Mouse (Mus musculus): ENCODE data around the gene C1qtnf1.

DNA sequence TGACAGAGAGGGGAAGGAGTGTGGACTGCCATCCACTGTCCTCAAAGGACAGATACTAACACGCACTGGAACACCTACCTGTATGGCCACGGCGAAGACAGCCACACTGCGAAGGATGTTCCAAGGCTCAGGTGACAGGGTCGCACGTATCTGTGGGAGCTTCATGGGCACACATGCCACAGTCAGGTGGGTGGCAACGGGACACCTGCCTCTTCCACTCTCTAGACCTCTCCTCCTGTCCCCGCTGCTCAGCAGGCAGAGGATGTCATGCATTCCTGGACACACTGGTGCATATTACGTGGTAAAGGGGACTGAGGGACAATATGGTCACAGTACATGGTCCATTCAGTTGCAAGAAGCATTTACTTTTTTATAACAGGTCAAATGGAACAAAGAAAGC lies 10.5 kb upstream of the C1qtnf1 start:
- TF ChIP-seq CTCF (IDR thresholded peaks at IDR 0.05; ENCODE audit: control insufficient read depth, insufficient read depth, low read length) (no peak), POLR2A (IDR thresholded peaks at IDR 0.05; ENCODE audit: borderline replicate concordance, control insufficient read depth, low read depth, low read length) (no peak)

Measured in bone marrow, adult 2 months (tissue).